Mouse (Mus musculus) thymus, adult 2 months (tissue): ENCODE data around the gene Rere.

Experiments used
- CTCF ChIP-seq: fragments of 200-500 bp; IDR thresholded peaks from 2 replicates; pipeline ENCODE4 v1.5.1; 2012; ENCODE audit warnings: mild to moderate bottlenecking, control low read depth, low read length, moderate library complexity, borderline replicate concordance; ENCODE audit not compliant: control insufficient read depth, poor library complexity, insufficient read depth; ENCODE audit errors: extremely low read depth
- POLR2A ChIP-seq: fragments of 200-500 bp; IDR thresholded peaks from 2 replicates; pipeline ENCODE4 v1.6.1; 2012; ENCODE audit warnings: mild to moderate bottlenecking, low read length, control low read depth, moderate library complexity; ENCODE audit not compliant: control insufficient read depth, poor library complexity, insufficient read depth; ENCODE audit errors: extremely low read depth

- TF ChIP-seq POLR2A (no peak), CTCF (no peak)
These were observed 175.0 kb downstream of the Rere start for GRCm38 (mm10) chr4:150456452-150456851.
